Mouse (Mus musculus) cerebellum, adult 11 months (tissue): ENCODE data around the gene Dcaf6.
A peak's percentile ranks its signal among the peaks of the same experiment; 100 is the strongest.

Source experiments
- DNase-seq: peaks from one replicate; pipeline ENCODE4 v3.0.0; 2022

The Dcaf6 gene

GRCm38 (mm10) chr1:165460360-165460800 is at the start of gene Dcaf6, which contains the start of gene Mpc2:
Gene Dcaf6, minus strand, starts transcription at chr1:165460475.
Gene Mpc2, plus strand, starts transcription at chr1:165460637.
- DNase-seq = peak; percentile 100

- DNase-seq = no peak
Measured at GRCm38 (mm10) chr1:165506303-165506702, 46.0 kb upstream of the Dcaf6 start.

DNA sequence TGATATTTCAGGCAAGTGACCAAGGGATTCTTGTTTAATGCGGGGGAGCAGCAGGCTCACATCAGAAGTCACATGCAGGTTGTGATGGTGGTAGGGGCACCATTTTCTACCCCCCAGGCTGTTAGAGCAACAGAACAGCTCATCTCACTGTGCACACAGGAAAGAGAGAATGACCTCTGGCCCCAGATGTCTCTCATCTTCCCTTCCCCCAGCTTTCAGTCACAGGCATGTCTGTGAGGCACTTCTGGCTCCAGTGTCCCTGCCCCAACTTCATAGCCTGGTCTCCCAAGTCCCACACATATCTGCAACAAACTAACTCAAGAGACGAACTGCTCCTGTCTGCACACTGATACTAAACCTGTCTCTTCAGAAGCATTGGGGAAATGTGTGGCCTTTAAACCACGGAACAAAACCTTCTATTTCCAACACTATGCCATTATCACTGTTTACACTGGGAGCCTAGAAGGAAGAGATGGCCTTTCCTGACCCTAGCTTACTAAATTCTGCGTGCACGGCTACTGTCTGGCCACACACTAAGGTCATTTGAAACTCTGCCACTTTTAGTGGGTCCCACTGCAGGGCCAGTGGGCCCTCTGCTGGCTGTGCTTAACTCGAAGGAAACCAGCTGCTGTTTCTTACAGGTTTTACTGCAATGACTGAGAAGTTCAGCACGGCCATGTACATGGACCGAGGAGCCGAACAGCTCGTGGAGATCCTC is 43.2 kb upstream of the Dcaf6 start:
- no peak for DNase-seq

GRCm38 (mm10) chr1:165498856-165499255 is 38.6 kb upstream of the Dcaf6 start:
- DNase-seq = no peak

DNA sequence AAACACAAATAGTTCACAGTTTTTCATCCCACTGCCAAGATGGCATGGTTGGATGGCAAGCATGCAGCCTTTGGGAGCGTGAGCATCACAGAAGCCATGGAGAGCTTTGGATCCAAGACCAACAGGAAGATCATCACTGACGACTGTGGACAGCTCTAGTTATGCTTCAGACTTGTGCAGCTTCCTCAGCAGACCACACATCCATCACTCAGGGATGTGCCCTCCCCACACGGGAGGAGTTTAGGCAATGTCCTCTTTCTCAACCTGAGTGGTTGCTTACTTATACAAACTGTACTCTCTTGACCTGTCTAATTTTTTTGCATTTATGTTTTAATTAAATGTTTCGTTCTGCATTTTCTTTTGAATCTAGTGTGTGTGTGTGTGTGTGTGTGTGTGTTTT is 28.9 kb upstream of the Dcaf6 start:
- no peak for DNase-seq

GRCm38 (mm10) chr1:165486108-165486507 is 25.8 kb upstream of the Dcaf6 start:
- DNase-seq = no peak

DNA sequence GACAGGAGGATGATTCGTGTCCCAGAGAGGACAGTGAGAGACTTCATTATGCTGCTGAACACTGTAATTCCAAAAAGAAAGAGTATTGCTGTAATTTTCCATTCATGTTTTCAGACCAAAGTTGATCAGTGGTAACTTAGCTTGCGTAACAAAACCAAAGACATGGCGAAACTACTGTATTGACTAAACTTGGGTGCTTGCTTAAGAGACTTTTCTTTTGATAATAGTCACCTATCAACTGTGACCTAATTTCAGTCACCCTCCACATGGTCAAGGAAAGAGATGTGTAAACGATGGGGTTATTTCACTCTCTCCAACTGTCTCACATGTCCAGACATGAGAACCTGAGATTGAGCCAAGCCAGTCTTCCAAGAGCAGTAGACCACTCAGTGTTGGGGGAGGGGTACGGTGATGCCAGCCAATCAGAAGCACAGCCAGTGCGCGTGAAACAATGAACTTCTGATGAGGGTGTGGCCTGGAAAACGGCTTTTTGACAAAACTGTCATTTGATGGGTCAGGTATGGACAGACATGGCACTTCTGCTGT is 24.5 kb upstream of the Dcaf6 start, which contains the start of gene Adcy10:
Gene Adcy10 (plus strand): TSS at position 496 of the 546 bp plus-strand sequence.
- no peak for DNase-seq

DNA sequence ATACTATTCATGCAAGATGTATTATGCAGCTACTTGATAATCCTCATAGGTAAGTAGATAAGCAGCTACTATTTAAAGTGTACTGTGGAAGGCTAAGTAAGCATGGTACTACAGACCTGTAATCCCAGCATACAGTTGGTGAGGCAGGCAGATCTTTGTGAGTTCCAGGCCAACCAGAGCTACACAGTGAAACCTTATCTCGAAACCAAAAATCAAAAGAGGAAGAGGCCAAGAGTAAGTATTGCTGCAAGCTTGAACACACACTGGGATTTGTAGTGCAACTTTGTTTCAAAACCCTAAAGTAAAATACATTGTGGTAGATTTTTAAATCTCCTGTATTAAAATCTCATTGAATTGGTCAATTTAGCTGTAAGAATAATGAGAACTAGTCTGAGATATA is 11.2 kb upstream of the Dcaf6 start:
- no peak for DNase-seq

DNA sequence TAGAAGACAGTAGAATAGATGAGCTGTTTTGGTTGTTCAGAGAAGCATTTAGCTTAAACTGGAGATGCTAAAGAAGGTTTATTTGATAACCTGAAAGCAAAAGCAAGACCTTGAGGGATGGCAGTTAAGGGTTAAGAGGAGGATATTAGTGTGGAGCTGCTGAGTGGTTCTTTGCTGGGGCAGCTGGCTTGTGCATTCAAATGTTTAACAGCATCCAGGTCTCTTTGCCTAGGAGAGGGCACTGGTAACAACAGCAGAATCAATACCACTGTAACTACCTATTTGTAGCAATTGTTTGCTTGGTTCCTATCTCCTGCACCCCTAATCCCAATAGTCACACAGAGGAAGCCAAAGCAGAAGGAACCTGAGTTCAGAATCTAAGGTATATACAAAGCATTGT is 9.4 kb upstream of the Dcaf6 start:
- DNase-seq = no peak

DNA sequence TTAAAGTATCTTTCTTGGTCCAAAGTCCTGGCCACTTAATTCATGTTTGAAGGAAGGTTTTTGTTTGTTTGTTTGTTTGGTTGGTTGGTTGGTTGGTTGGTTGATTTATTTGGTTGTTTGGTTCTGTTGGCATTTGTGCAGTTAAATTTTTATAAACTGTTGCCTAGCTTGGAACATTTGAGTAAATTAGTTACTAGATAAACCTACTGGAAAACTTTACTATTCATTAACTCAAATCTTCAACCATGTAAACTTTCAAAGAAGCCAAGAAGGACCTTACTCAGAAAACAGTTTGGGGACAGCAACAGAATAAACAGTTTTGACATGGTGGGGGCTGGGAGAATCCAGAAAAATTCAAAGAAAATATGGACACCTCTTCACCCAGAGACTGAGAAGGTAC is 8.7 kb upstream of the Dcaf6 start:
- no peak for DNase-seq

GRCm38 (mm10) chr1:165464574-165464973 is 4.3 kb upstream of the Dcaf6 start:
- DNase-seq = no peak

DNA sequence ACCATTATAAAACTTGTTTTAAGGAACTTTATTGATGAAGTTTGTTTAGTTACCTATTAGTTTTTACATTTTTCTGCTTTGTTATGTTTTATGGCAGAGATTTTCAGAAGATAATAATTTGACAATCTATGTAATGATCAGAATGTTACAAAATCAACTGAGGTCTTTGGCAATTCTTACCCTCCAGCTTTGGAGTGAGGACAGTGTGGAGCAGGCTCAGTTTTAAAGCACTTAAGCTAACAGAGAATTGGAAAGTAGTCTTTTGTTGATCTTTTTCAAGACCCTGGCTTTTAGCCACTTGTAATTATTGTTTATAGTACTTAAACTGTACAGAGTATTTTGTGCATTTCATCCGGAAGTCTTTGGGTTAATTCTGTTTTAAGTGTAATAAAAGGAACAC is 2.6 kb upstream of the Dcaf6 start:
- no peak for DNase-seq

GRCm38 (mm10) chr1:165461681-165462080 is 1.4 kb upstream of the Dcaf6 start:
- DNase-seq = no peak

DNA sequence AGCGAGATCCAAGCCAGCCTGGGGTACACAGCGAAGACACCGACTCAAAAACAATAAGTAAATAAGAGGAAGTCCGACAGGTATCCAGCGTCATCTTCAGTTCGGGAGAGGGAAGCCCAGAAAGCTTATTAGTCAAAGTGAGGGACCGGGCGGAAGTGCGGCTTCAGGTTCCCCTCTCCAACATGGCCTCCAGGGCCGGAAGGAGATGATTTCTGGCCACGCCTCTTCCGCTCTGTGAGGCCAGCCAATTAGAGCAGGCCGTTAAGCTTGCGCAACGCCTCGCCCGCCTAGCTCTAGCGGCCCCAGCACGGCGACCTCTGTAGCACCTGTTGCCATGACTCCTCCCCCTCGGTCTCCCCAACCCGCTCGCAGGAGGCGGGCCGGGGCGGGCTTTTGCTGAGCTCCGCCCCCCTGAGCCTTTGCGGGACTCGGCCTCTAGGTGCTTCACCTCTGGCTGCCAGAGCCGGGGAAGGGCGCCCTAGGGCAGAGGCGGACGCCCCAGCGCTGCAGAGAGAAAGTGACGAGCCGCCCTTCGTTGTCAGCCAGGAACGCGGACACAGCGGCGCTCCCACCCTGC is 614 bp upstream of the Dcaf6 start:
- DNase-seq = peak; percentile 100

- DNase-seq = peak; percentile 61
Measured at GRCm38 (mm10) chr1:165459503-165460181, 633 bp downstream of the Dcaf6 start.

GRCm38 (mm10) chr1:165459041-165459502 is 1.2 kb downstream of the Dcaf6 start:
- no peak for DNase-seq

- no peak for DNase-seq
Measured at GRCm38 (mm10) chr1:165441719-165442118, 18.6 kb downstream of the Dcaf6 start.

- DNase-seq = no peak
Measured at GRCm38 (mm10) chr1:165441201-165441600, 19.1 kb downstream of the Dcaf6 start.

DNA sequence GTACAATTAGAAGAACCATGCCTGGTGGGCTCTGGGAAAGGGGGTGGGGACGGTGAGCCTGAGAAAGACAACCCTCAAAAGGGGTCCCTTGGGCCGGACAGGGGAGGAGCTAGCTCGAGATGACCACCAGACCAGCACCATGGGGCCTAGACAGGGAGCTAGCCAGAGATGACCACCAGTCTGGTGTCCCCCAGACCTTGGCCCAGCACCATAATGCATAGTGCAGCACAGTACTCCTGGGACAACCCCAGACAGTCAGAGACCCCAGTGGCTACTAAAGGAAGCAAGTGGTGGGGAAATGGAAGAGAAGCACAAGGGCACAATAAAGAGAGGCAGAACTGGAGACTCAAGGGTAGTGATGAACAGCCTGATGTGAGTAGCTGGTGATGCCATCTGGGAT is 19.5 kb downstream of the Dcaf6 start:
- DNase-seq = no peak

- DNase-seq = no peak
Measured at GRCm38 (mm10) chr1:165438289-165439021, 21.8 kb downstream of the Dcaf6 start.

DNA sequence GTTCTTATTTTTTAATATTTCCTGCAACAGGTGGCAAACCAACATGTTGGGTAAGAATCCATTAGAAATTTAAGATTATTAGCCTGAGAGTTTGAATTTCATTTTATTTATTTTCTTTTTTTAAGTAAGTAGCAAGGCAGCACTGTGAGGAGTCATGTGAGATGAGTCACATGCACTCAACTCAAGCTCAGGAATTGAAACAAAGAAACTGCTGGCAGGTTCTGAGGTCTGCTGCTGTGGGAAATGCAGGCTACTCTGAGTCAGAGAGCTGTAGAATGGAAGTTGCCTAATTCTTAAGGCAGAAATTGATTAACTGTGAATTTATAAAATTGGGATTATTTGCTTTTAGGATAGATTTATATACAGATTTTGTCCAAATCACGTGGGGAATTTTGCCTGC is 27.4 kb downstream of the Dcaf6 start:
- no peak for DNase-seq

- DNase-seq = no peak
Measured at GRCm38 (mm10) chr1:165426254-165426653, 34.0 kb downstream of the Dcaf6 start.

DNA sequence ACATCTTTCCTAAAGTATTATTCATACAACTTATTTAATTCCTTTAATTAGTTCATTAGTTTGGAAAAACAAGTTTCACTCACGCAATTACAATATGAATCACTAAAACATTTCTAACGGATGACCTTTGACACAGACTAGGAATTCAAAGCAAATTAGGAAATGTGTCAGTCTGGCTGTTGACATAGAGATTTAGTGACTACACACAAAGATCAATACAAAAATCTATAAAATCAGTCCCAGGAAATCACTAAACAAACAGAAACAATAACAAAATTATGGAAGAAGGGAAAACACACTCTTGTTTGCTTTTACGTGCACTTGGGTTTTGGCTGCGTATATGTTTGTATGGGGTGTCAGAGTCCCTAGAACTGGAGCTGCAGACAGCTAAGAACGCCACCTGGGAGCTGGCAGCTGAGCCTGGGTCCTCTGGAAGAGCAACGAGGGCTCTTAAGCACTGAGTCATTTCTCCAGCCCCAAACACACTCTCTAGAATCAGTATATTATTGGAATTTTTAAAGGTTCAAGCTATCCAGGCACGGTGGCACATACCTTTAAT is 38.8 kb downstream of the Dcaf6 start:
- no peak for DNase-seq
